Mouse (Mus musculus) heart, postnatal 4 days (tissue): ENCODE measurements around the gene Matk. TPM values are rescaled to one million over a fixed set of nuclear protein-coding genes. Genes with fewer than 3 reads are reported as not detected.
A peak's percentile ranks its signal among the peaks of the same experiment; 100 is the strongest.

Experiments
- DNase-seq: peaks from one replicate; pipeline ENCODE4 v3.0.0; 2021
- total RNA-seq, 2 experiments: library from RNA; stranded (reverse); gene quantifications; 2 replicates each; pipeline ENCODE4 v1.2.3; 2021

Gene Matk
- total RNA-seq, 2 experiments from 2014 or later, result 0.21 to 0.56 TPM

GRCm38 (mm10) chr10:81244146-81244545 is 8.6 kb upstream of the Matk start:
- no peak for DNase-seq

GRCm38 (mm10) chr10:81244595-81244994 is 8.1 kb upstream of the Matk start:
- DNase-seq, result peak; percentile 90

GRCm38 (mm10) chr10:81245166-81245565 is 7.6 kb upstream of the Matk start:
- no peak for DNase-seq

- DNase-seq, result no peak
These were observed 4.9 kb upstream of the Matk start for GRCm38 (mm10) chr10:81247804-81248203.

- no peak for DNase-seq
These were observed 3.3 kb upstream of the Matk start for GRCm38 (mm10) chr10:81249442-81249841.

- DNase-seq, result no peak
These were observed 2.2 kb downstream of the Matk start for GRCm38 (mm10) chr10:81254886-81255285.

GRCm38 (mm10) chr10:81257158-81258039 is 4.7 kb downstream of the Matk start:
- no peak for DNase-seq

- no peak for DNase-seq
These were observed 6.6 kb downstream of the Matk start for GRCm38 (mm10) chr10:81259225-81259884.

GRCm38 (mm10) chr10:81261025-81261424 is 8.3 kb downstream of the Matk start:
- no peak for DNase-seq

GRCm38 (mm10) chr10:81265540-81265939 is 12.8 kb downstream of the Matk start:
- no peak for DNase-seq

- DNase-seq, result peak; percentile 97
These were observed 13.7 kb downstream of the Matk start, which contains the start of the genes Mrpl54 and Apba3 for GRCm38 (mm10) chr10:81266211-81267105. Gene Mrpl54 (minus strand): TSS chr10:81266934. Gene Apba3 (plus strand): TSS chr10:81266960.

GRCm38 (mm10) chr10:81268056-81268455 is 15.3 kb downstream of the Matk start:
- peak; percentile 84 for DNase-seq

- DNase-seq, result no peak
These were observed 16.1 kb downstream of the Matk start for GRCm38 (mm10) chr10:81268643-81269412.

GRCm38 (mm10) chr10:81272356-81272755 is 19.6 kb downstream of the Matk start:
- DNase-seq, result no peak

GRCm38 (mm10) chr10:81273842-81274241 is 21.1 kb downstream of the Matk start:
- no peak for DNase-seq

- peak; percentile 34 for DNase-seq
These were observed 24.9 kb downstream of the Matk start for GRCm38 (mm10) chr10:81277676-81278075.

GRCm38 (mm10) chr10:81279496-81279895 is 26.8 kb downstream of the Matk start:
- DNase-seq, result no peak

- DNase-seq, result no peak
These were observed 31.5 kb downstream of the Matk start for GRCm38 (mm10) chr10:81284189-81284588.

GRCm38 (mm10) chr10:81284719-81285118 is 32.0 kb downstream of the Matk start:
- DNase-seq, result no peak

- DNase-seq, result peak; percentile 95
These were observed 33.1 kb downstream of the Matk start for GRCm38 (mm10) chr10:81285694-81286450.

- DNase-seq, result no peak
These were observed 33.9 kb downstream of the Matk start for GRCm38 (mm10) chr10:81286586-81286985.
